Mouse (Mus musculus) stomach, embryonic 14.5 days (tissue): ENCODE data around the gene Asrgl1. TPM values are rescaled to one million over a fixed set of nuclear protein-coding genes. Genes with fewer than 3 reads are reported as not detected.
A peak's percentile ranks its signal among the peaks of the same experiment; 100 is the strongest.
"Not testable (repeated sequence)": the region's sequence is repeated elsewhere in the genome, so short reads cannot be mapped to it uniquely, and the experiment has no call there.

Experiments
- ATAC-seq: fragments of 200-750 bp; cut with Nextera tagmentation; 2 replicates; pipeline ENCODE4 v1.8.0; 2017; ENCODE audit warnings: low read depth, moderate TSS enrichment; ENCODE audit not compliant: insufficient number of reproducible peaks, insufficient read depth, low FRiP score
- H3K27ac ChIP-seq: fragments of 300-500 bp; sonication (generic); 2 replicates; pipeline ENCODE4 v1.5.1; 2014; ENCODE audit warnings: mild to moderate bottlenecking, low read length, moderate library complexity, mixed read lengths
- H3K27me3 ChIP-seq: fragments of 300-500 bp; sonication (generic); 2 replicates; pipeline ENCODE4 v1.6.1; 2014; ENCODE audit warnings: low read length, control low read depth, mixed read lengths; ENCODE audit not compliant: control insufficient read depth, insufficient read depth
- H3K36me3 ChIP-seq: fragments of 300-500 bp; sonication (generic); 2 replicates; pipeline ENCODE4 v1.6.1; 2014; ENCODE audit warnings: mild to moderate bottlenecking, control low read depth, low read length, moderate library complexity, mixed read lengths; ENCODE audit not compliant: control insufficient read depth, insufficient read depth
- H3K4me1 ChIP-seq: fragments of 300-500 bp; sonication (generic); 2 replicates; pipeline ENCODE4 v1.6.1; 2014; ENCODE audit warnings: low read length, control low read depth, mixed read lengths; ENCODE audit not compliant: control insufficient read depth, insufficient read depth
- H3K4me2 ChIP-seq: fragments of 300-500 bp; sonication (generic); replicated peaks from 2 replicates; pipeline ENCODE4 v1.6.1; 2014; ENCODE audit warnings: low read depth, low read length, control low read depth
- H3K4me3 ChIP-seq: fragments of 300-500 bp; sonication (generic); 2 replicates; pipeline ENCODE4 v1.5.1; 2014; ENCODE audit warnings: low read depth, low read length, control low read depth
- H3K9ac ChIP-seq: fragments of 300-500 bp; sonication (generic); replicated peaks from 2 replicates; pipeline ENCODE4 v1.6.1; 2014; ENCODE audit warnings: low read depth, mild to moderate bottlenecking, control low read depth, low read length, moderate library complexity, mixed read lengths
- H3K9me3 ChIP-seq: fragments of 300-500 bp; sonication (generic); 2 replicates; pipeline ENCODE4 v1.6.1; 2016; ENCODE audit warnings: low read depth, low read length, control low read depth; ENCODE audit not compliant: control insufficient read depth
- WGBS: fragments of 180-500 bp; shearing (Covaris S2); extraction: QIAGEN DNeasy Blood & Tissue Kit; methylation state at CpG from one replicate; pipeline ENCODE4 v1.1.7; 2014; 5-methylcytosine and 5-hydroxymethylcytosine counted together
- polyA plus RNA-seq: library from polyadenylated mRNA; unstranded; fragments of >200 nt; fragmentation: Nextera tagmentation; extraction: Ambion mirVana; gene quantifications from 2 replicates; pipeline ENCODE4 v1.2.1, GENCODE M21; 2014

The Asrgl1 gene
- polyA plus RNA-seq, 1 experiment from 2014 or later: 9.3 TPM

DNA sequence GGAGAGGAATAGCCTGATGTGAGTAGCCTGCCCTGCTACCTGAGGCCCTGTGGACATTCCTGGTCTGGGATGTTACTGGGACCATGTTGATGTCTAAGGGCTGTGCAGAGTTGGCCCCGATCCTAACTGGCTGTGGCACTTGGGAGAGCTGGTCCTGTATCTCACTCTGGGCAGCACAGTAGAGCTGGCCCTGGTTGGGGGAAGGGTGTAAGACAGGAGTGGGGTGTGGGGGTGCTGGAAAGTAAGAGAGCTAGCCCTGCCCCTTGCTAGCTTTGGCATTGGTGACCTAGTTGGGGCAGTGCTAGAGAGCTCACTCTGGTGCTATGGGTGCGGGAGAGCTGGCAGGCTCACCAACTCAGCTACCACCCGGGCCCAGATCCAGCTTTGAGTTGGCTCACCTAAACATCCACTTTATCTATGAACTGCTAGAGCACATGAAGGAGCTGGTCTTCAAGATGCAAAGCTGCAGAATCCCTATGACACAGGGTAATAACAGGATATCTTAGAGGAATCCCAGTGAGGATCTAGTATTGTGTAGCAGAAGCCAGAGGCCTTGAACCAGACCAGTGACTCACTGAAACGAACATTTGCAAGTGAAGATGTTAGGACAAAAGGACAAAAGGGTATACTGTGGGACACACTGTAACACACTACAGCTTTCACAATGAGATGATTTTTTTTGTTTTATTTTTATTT, 6.8 kb downstream of the Asrgl1 start:
- Histone ChIP-seq H3K4me3 (no peak overlapping the region), H3K27me3 (no peaks in the 10 kb centered on the region), H3K9me3 (no peaks in the 10 kb centered on the region), H3K9ac (no peak overlapping the region), H3K36me3 (no peaks in the 10 kb centered on the region), H3K4me1 (no peaks in the 10 kb centered on the region), H3K27ac (no peak overlapping the region), H3K4me2 (no peak overlapping the region)
- WGBS: 89% methylated on average over 4 of the region's 4 CpGs
- ATAC-seq: no peak

DNA sequence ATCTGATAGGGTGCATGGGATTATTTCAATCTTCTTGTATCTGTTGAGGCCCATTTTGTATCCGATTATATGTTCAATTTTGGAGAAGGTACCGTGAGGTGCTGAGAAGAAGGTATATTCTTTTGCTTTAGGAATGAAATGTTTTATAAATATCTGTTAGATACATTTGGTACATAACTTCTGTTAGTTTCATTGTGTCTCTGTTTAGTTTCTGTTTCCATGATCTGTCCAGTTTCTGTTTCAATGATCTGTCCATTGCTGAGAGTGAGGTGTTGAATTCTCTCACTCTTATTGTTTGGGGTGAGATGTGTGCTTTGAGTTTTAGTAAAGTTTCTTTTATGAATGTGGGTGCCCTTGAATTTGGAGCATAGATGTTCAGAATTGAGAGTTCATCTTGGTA, 11.4 kb downstream of the Asrgl1 start:
- not testable (repeated sequence) for H3K4me2 ChIP-seq, H3K9me3 ChIP-seq, H3K4me1 ChIP-seq, ATAC-seq, H3K9ac ChIP-seq, H3K27me3 ChIP-seq, H3K27ac ChIP-seq, H3K4me3 ChIP-seq, H3K36me3 ChIP-seq
- 89% methylated on average over 2 of the region's 2 CpGs for WGBS

DNA sequence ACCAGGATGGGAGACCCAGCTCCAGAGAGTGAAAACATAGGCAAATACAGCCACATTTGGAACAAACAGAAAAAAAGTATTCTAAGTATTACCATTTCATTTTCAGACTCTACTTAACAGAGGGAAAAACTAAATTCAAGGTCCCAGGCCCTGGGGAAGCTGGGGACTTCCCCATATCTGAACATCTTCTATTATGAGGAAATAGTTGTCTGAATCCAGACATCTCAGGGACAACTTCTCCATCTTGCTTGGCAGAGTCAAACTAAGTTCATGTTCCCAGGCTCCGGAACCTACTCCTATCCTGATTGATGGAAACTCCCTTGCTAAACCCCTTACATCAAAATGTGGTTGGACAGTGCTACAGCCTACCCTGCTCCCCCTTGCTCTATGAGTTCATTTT, 13.0 kb downstream of the Asrgl1 start:
- Histone ChIP-seq H3K36me3 (no peaks in the 10 kb centered on the region), H3K9ac (no peak overlapping the region), H3K4me3 (no peak overlapping the region), H3K4me2 (no peak overlapping the region), H3K9me3 (no peaks in the 10 kb centered on the region), H3K27me3 (no peaks in the 10 kb centered on the region), H3K27ac (no peak overlapping the region), H3K4me1 (no peaks in the 10 kb centered on the region)
- 96% methylated on average over 1 of the region's 1 CpGs for WGBS
- ATAC-seq: no peak

DNA sequence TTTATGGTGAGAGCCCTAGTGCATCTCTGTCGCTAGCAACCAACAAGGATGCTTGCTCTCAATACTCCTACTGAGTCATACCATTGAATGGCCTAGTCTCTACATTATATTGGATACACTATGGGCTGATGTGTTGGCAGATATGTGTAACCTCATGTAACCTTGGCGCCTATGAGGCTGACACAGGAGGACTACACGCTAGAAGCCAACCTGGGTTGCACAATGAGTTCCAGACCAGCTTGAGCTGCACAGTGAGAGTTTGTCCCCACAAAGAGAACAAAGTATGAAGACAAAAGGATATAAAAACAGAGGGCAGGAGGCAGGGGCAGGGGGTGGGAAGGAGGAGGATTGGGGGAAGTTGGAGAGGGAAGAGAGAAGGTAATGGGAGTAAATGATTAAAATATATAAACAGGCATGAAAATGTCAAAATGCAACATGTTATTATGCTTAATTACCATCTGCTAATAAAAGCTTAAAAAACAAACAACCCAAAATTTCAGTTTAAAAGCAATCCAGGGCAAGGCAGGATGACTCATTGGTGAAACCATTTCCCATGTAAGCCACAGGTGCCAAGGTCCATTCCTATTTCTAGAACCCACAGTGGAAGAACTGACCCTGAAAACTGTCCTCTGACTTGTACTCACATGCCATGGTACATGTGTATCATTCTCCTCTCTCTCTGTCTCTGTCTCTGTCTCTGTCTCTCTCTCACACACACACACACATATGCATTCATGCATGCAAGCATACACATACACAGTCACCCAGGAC, 15.6 kb downstream of the Asrgl1 start:
- no peaks in the 10 kb centered on the region; the same call in 1 of the 2 replicates for H3K36me3 ChIP-seq
- no peak overlapping the region for H3K9ac ChIP-seq
- no peak overlapping the region for H3K4me3 ChIP-seq
- no peaks in the 10 kb centered on the region for H3K27me3 ChIP-seq
- WGBS: 91% methylated on average over 3 of the region's 3 CpGs
- ATAC-seq: no peak
- H3K27ac ChIP-seq: no peak overlapping the region
- H3K4me2 ChIP-seq: no peak overlapping the region
- H3K4me1 ChIP-seq: no peaks in the 10 kb centered on the region
- H3K9me3 ChIP-seq: no peaks in the 10 kb centered on the region

DNA sequence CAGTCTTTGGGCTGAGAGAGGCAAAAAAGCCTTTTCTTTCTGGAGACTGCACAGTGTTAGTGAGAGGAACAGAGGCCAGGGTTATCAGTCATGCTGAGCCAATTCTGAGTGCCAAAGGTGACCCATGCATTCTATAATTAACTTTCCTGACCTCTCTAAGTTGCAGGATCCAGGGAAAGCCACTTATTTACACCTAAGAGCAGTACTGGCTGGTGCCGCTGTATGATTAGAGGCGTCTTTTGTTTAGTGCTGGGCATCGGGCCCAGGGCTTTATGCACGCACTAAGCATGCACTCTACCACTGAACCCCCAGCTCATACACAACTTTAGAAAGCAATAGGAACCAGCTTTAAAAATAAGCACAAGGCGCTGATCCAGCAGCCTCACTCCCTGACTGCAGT, 18.2 kb downstream of the Asrgl1 start:
- no peak overlapping the region for H3K9ac ChIP-seq
- no peak overlapping the region for H3K27ac ChIP-seq
- WGBS: 73% methylated on average over 5 of the region's 5 CpGs
- no peaks in the 10 kb centered on the region for H3K27me3 ChIP-seq
- no peak overlapping the region for H3K4me2 ChIP-seq
- H3K4me1 ChIP-seq: no peaks in the 10 kb centered on the region
- H3K4me3 ChIP-seq: no peak overlapping the region
- no peak for ATAC-seq
- H3K36me3 ChIP-seq: no peaks in the 10 kb centered on the region; the same call in 1 of the 2 replicates
- H3K9me3 ChIP-seq: no peaks in the 10 kb centered on the region

DNA sequence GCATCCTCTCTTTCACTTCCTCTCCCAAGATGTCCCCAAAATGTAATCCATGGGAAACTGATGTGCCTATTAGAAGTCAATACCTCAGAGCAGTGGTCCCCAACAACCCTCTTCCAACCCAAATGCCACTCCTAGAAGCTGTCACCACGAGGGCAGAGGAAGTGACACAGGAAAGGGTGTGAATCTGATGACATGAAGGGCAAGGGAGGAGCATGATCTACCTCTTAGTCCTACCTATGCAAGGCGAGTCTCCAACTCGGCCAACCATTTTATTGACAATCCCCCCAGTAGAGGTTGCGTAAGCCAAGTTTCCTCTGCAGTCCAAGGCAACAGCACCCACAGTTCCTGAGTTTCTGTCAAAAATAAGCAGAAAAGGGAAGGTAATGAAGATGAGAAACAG, 19.2 kb downstream of the Asrgl1 start:
- 79% methylated on average over 4 of the region's 4 CpGs for WGBS
- no peak for ATAC-seq
- Histone ChIP-seq H3K27me3 (no peaks in the 10 kb centered on the region), H3K36me3 (no peaks in the 10 kb centered on the region; the same call in 1 of the 2 replicates), H3K4me3 (no peak overlapping the region), H3K27ac (no peak overlapping the region), H3K9me3 (no peaks in the 10 kb centered on the region), H3K4me2 (no peak overlapping the region), H3K4me1 (no peaks in the 10 kb centered on the region), H3K9ac (no peak overlapping the region)

DNA sequence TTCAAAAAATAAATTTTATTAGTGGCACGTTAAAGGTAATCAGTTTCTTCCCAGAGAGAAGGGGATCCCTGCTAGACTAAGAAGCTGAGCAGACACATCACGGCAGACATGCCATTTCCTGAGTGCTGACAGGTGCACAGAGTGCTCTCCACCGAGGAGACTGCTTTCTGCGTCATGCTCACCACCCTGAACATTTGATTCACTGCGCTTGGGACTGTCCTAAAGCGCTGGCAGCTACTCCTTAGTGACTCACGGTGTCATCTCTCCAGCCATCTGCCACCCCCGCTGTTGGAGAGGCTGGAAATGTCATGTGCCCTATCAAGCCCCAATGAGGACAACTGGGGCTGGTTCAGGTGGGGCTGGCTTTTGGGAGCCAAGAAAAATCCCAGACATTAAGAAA, 23.4 kb downstream of the Asrgl1 start:
- H3K4me1 ChIP-seq: peaks cover 7% of the 10 kb centered on the region; the same call in 1 of the 2 replicates
- no peak overlapping the region for H3K9ac ChIP-seq
- no peaks in the 10 kb centered on the region for H3K27me3 ChIP-seq
- WGBS: 77% methylated on average over 8 of the region's 8 CpGs
- H3K36me3 ChIP-seq: no peaks in the 10 kb centered on the region; the same call in 1 of the 2 replicates
- no peak overlapping the region for H3K4me2 ChIP-seq
- no peaks in the 10 kb centered on the region for H3K9me3 ChIP-seq
- H3K27ac ChIP-seq: no peak overlapping the region
- no peak overlapping the region for H3K4me3 ChIP-seq
- ATAC-seq: no peak

DNA sequence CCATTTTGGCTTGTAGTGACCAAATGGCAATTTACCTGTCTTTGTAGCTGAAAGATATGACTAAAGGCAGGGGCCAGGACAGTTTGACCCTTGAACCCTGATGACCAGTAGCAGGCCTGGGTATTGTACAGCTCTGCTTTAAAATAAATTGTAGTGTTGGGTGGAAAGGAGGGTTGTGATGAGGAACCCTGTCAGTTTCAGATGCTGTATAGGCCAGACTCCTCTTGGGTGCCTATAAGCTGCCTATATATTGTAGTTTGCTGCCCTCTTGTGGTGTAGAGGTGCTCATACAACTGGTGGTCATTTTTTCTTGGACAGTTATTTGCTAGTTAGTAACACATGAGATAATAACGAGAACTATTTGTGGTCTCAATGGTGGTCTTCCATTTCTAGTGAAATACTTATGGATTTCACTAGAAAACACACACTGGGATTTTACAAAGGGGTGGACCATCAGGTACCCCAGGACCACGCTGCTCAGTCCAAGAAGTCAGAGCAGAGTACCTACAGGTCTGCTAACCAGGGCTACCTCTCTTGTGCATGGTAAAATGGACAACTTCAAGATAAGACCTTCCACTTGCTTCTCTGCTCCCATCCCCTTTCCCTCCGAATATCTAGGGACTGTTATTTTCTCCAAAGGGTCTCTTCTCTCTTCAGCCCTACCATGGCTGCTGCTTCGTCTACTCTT, 25.1 kb downstream of the Asrgl1 start:
- H3K27me3 ChIP-seq: no peaks in the 10 kb centered on the region
- H3K4me2 ChIP-seq: no peak overlapping the region
- no peak overlapping the region for H3K4me3 ChIP-seq
- no peaks in the 10 kb centered on the region for H3K36me3 ChIP-seq
- no peaks in the 10 kb centered on the region for H3K9me3 ChIP-seq
- H3K4me1 ChIP-seq: peaks cover 21% of the 10 kb centered on the region
- 50% methylated on average over 4 of the region's 4 CpGs for WGBS
- no peak overlapping the region for H3K27ac ChIP-seq
- no peak overlapping the region for H3K9ac ChIP-seq
- ATAC-seq: peak; percentile 30; the same call in 1 of the 2 replicates
